Mouse (Mus musculus): Measurements from ENCODE around the gene Smim6. TPM values are rescaled to one million over a fixed set of nuclear protein-coding genes. Genes with fewer than 3 reads are reported as not detected.

Gene Smim6
- total RNA-seq, 1 experiment from 2014 or later = not detected

- DNase-seq = no peak
Observed at GRCm38 (mm10) chr11:115901338-115902161, 10.3 kb upstream of the Smim6 start.

DNA sequence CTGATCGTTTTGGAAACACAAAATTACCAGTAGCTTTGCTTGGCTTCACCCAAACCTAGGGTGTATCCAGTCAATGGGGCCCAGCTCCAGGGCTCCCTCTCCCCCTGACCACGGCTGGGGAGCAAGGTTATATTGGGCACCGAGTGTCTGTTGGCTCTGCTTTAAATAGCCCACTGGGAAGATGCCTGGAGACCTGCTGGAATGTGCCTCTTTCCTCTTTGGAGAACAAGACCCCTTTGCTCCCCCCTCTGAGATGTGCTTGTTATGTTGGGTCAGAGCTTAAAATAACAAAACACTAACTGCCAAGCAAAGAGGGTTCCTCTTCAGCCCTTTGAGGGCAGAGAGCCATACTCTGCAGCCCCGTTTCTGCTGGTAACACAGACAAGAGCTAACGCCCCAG, 9.6 kb upstream of the Smim6 start:
- DNase-seq = no peak

DNA sequence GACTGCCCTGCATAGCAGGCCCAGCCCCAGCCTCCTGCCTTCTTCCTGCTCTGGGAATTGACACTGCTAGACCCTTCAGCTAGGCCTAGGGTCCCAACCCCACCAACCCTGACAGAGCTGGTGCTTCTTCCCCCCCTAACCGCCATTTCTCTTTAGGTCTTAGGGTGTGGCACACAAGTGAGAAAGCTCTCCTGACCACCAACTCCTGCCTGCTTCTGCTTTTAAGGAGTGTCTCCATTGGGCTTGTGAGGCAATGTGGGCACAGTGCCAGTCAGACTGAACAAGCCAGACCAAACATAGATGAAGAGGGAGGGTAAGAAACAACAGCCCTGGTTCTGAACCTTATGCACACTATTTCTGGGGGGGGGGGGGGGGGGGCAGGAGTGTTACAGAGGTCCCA, 9.0 kb upstream of the Smim6 start:
- peak; percentile 30 for DNase-seq

DNA sequence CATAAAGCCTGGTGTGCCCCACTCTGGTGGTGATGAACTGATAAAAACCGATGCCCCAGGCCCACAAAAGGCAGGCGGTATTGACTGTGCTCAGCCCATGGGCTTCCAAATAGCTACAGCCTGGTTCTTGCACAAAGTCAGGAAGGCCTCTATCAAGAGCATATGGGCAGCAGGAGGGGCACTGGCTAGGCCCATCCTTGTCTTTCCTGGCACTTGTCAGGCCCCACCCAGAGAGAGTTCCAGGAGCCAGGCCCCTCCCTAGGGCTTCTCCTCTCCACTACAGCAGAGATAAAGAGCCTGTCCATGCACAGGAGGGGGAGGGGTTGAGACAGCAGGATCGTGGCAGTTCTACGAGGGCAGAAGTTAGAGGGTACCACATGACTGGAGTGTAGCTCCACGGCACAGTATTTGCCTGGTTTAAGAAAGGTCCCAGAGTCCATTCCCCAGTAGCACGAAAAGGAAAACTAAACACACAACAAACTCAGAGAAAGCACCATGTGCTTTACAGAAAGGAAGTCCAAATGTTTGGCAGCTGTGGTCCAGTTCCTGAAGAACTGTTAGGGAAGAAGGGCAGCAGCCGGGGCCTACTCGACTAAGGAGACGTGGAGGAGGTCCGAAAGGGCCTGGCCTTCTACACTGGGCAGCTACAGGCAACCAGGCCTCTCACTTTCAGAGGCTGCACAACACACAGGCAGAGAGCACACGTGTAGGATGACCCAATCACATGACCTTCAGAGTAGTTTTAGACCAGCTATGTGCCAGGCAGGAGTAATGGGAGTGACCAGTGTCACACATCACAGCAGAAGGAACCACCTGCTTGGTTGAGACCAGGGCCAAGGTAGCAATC, 8.2 kb upstream of the Smim6 start:
- DNase-seq = no peak

- DNase-seq = no peak
Observed at GRCm38 (mm10) chr11:115904231-115904955, 7.4 kb upstream of the Smim6 start.

- no peak for DNase-seq
Observed at GRCm38 (mm10) chr11:115904956-115905790, 6.6 kb upstream of the Smim6 start.

- no peak for DNase-seq
Observed at GRCm38 (mm10) chr11:115906116-115906515, 5.7 kb upstream of the Smim6 start.

DNA sequence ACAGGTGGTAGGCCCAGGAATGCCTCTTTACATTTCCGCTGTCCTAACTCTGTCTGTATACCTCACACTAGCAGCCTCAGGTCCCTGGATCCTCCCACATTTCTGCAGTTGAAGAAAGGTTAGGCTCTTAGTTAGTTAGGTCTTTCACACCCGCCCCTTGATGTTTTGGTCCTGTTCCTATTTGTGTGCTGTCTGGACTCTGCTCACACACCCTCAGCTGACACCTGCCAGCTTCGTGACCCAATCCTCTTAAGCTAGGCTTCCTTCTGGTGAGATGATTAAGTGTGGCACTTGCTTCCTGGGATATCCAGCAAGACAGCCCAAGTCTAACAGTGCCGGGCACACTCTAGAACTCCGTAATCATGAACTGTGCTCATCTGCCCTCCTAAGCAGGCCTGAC, 5.3 kb upstream of the Smim6 start:
- no peak for DNase-seq

DNA sequence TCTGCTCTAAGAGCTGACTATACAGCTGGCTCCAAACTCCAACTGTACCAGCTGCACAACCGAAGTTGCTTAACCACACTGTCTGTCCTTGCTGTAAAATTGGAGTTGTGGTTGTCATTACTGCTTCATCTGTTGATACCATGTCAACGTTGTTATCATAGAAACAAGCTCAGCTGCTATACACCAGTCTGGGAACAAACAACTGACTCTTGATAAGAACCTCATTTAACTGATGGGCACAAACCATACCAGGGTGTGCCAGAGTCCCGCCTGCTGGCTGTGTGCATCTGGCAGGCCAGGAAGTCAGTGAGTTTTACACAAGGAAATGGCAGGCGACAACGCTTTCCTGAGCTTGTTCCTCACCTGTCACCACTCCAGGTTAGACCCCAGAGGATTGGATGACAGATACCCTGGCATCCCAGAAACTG, 669 bp upstream of the Smim6 start:
- no peak for DNase-seq

DNA sequence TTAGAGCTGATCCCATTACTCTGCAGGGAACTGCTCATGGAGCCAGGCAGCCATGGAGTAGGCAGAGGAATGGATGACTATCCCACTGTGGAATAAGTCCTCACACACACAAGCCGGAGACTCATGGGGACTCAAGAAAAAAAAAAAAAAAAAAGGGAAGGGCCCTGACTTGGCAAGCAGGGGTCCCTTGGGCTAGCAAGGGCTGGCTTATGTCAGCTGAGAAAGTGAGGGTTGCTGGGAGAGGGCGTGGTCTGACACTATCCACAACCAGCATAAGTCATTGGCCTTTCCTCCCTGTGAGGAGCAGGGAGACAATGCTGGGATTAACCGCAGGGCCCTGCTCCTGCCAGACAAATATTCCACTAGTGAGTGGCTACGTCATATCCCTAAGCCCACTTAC, 4.8 kb downstream of the Smim6 start:
- no peak for DNase-seq

DNA sequence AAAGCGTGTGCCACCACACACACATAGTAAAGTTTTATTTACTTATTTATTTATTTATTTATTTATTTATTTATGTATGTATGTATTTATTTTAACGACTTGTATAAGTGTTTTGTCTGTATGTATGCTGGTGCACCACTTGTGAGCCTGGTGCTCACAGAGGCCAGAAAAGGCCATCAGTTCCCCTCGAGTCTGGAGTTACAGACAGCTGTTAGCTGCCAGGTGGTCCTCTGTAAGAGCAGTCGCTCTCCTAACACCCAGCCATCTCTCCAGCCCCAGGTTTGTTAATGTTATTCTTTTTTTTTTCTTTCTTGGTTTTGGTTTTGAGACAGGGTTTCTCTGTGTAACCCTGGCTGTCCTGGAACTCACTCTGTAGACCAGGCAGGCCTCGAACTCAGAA, 6.8 kb downstream of the Smim6 start:
- no peak for DNase-seq

GRCm38 (mm10) chr11:115919073-115919472, 7.3 kb downstream of the Smim6 start:
- no peak for DNase-seq

DNA sequence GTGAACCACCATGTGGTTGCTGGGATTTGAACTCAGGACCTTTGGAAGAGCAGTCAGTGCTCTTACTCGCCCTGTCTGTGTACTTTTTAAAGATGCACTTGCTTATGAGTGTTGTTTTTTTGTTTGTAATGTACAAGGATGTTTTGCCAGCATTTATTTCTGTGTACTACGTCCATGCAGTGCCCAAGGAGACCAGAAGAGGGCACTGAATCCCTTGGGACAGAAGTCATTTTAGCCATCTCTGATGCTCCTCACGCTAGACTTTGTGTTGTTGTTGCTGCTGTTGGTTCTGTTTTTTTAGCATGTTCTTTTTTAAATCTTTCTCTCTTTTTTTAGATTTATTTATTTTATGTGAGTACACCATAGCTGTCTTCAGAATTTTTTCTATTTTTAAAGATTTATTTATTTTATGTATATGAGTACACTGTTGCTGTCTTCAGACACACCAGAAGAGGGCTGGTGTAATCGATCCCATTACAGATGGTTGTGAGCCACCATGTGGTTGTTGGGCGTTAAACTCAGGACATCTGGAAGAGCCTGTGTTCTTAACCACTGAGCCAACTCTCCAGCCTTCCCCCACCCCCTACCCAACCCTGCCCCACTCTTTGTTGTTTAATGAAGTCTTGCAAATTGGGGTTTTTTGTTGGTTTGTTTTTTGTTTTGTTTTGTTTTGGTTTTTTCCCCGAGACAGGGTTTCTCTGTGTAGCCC, 8.4 kb downstream of the Smim6 start:
- DNase-seq = peak; percentile 55

GRCm38 (mm10) chr11:115921986-115922385, 10.2 kb downstream of the Smim6 start:
- no peak for DNase-seq

DNA sequence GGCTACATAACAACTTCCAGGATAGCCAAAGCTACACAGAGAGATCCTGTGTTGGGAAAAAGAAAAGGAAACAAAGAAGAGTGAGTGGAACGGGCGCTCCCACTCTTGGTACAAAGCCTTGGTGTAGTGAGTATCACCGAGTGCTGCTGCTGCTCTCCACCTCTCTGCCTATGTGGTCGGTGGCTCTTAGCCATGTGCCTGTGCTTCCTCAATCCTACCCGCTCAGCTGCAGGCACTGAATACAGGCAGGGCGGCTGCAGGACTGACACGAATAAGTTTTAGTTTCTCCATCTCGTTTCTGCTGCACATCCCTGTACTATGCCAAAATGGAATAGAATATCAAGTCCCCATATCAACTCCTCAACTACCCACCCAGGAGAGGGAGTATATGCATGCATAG, 17.2 kb downstream of the Smim6 start:
- DNase-seq = no peak

- DNase-seq = no peak
Observed at GRCm38 (mm10) chr11:115929818-115930217, 18.0 kb downstream of the Smim6 start.

DNA sequence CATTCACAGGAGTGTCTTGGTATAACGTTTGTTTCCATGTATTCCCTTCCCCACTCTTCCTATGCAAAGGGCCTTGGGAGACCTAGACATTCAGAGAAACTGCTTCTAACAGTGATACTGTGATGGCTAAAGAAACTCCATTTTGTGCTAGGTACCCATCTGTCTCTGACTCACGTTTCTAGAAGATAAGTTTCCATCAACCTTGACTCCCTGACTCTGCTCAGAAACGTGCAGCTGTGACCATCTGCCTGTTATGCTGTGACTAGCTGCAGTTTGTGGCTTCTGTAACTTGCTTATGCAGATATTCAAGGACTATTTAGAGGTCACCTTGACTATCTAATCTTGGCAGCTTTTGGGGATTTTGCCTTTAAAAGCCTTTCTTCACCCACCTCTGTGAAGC, 19.4 kb downstream of the Smim6 start:
- no peak for DNase-seq

DNA sequence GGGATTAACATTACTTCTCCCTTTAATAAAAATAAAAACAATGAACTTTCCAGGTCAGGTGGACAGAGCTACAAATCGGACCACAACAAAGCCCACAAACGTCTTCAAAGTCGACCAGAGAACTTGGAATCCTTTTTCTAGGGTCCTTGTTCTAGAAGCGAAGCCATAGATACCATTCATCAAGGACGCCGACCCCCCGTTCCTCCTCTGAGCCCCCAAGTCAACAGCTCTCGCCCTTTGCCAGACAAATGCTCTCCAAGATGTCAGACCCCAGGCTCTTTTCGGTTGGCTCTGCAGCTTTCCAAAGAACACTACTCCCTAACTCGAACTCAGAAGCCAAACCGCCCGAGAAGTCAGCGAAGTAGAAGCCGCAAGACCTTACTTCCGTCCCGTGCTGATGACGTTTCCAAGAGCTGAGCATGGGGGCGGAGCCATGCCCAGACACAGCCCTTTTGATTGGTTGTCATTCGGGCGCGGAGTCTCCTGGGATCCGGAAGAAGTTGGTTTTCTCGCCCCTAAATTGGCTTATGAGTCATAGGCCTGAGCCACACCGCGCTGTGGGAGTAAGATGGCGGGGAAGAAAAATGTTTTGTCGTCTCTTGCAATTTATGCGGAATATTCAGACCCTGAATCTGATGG, 21.4 kb downstream of the Smim6 start, which contains the start of the genes Sap30bp and Recql5:
Gene Sap30bp (plus strand): TSS at position 175 of the 639 bp plus-strand sequence.
Gene Recql5 (minus strand): TSS at position 370 of the 639 bp plus-strand sequence.
- DNase-seq = peak; percentile 94

DNA sequence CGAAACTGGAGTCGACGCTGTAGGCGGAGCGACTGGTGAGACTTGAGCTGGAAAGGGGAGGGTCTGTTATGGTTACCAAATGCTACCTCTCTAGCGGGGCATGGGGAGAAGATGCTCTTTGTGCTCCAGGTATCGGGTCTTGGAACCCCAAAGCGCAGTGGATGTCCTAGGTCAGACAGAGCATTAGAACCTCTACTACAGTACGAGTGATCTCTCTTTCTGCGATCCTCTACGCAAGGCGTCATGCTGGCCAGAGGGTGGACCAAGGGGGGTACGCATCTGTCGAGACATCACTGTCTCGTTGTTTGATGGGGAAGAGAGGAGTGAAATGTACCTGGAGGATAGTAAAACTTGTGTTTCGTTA, 21.9 kb downstream of the Smim6 start:
- no peak for DNase-seq

GRCm38 (mm10) chr11:115939690-115940329, 28.0 kb downstream of the Smim6 start:
- DNase-seq = peak; percentile 48

Measured in adrenal gland, postnatal 25 days (tissue).